Mouse (Mus musculus): ENCODE data around the gene Hoxc9. TPM values are rescaled to one million over a fixed set of nuclear protein-coding genes. Genes with fewer than 3 reads are reported as not detected.

The Hoxc9 gene
- polyA plus RNA-seq, 1 experiment from 2014 or later = not detected

- 0% methylated on average over 2 of the region's 3 CpGs for WGBS (ENCODE audit: insufficient replicate concordance)
- Histone ChIP-seq H3K36me3 (ENCODE audit: control insufficient read depth, insufficient read depth) (no peaks in the 10 kb centered on the region), H3K27me3 (ENCODE audit: control insufficient read depth, insufficient read depth, low read depth, low read length) (peaks cover 89% of the 10 kb centered on the region), H3K4me2 (ENCODE audit: low read depth, low read length) (no peak overlapping the region), H3K27ac (ENCODE audit: low read length) (no peak overlapping the region), H3K4me3 (ENCODE audit: low read depth, low read length) (no peak overlapping the region), H3K9ac (ENCODE audit: low read depth, low read length) (no peak overlapping the region), H3K9me3 (replicated peaks; ENCODE audit: control insufficient read depth, low read length) (no peaks in the 10 kb centered on the region), H3K4me1 (ENCODE audit: control insufficient read depth, low read depth, low read length) (no peaks in the 10 kb centered on the region)
- no peak for ATAC-seq (ENCODE audit: low read depth)
Observed at GRCm38 (mm10) chr15:103032167-103032566, 55.9 kb downstream of the Hoxc9 start.

GRCm38 (mm10) chr15:103032646-103033575, 56.7 kb downstream of the Hoxc9 start:
- H3K27me3 ChIP-seq (ENCODE audit: control insufficient read depth, insufficient read depth, low read depth, low read length) = peaks cover 88% of the 10 kb centered on the region
- no peaks in the 10 kb centered on the region for H3K9me3 ChIP-seq (replicated peaks; ENCODE audit: control insufficient read depth, low read length)

GRCm38 (mm10) chr15:103034043-103034806, 58.0 kb downstream of the Hoxc9 start:
- Histone ChIP-seq H3K4me1 (ENCODE audit: control insufficient read depth, low read depth, low read length) (no peaks in the 10 kb centered on the region), H3K9ac (ENCODE audit: low read depth, low read length) (no peak overlapping the region), H3K4me2 (ENCODE audit: low read depth, low read length) (no peak overlapping the region), H3K36me3 (ENCODE audit: control insufficient read depth, insufficient read depth) (no peaks in the 10 kb centered on the region), H3K9me3 (replicated peaks; ENCODE audit: control insufficient read depth, low read length) (no peaks in the 10 kb centered on the region), H3K27me3 (ENCODE audit: control insufficient read depth, insufficient read depth, low read depth, low read length) (peaks cover 84% of the 10 kb centered on the region), H3K27ac (ENCODE audit: low read length) (no peak overlapping the region), H3K4me3 (ENCODE audit: low read depth, low read length) (no peak overlapping the region)
- no peak for ATAC-seq (ENCODE audit: low read depth)
- WGBS (ENCODE audit: insufficient replicate concordance) = 1% methylated on average over 24 of the region's 24 CpGs

More at GRCm38 (mm10) chr15:103032646-103033575, 56.7 kb downstream of the Hoxc9 start:
- Histone ChIP-seq H3K36me3 (ENCODE audit: control insufficient read depth, insufficient read depth) (no peaks in the 10 kb centered on the region), H3K9ac (ENCODE audit: low read depth, low read length) (no peak overlapping the region), H3K27ac (ENCODE audit: low read length) (no peak overlapping the region), H3K4me3 (ENCODE audit: low read depth, low read length) (no peak overlapping the region), H3K4me2 (ENCODE audit: low read depth, low read length) (no peak overlapping the region), H3K4me1 (ENCODE audit: control insufficient read depth, low read depth, low read length) (no peaks in the 10 kb centered on the region)
- WGBS (ENCODE audit: insufficient replicate concordance) = 4% methylated on average over 26 of the region's 26 CpGs
- no peak for ATAC-seq (ENCODE audit: low read depth)

MicroRNAs encoded within 50 kb of the gene (microRNA counts, 519-probe panel; counts per million panel counts)
- microRNA mmu-miR-615-3p = 60.7 counts per million
- microRNA mmu-miR-615-5p = 60.7 counts per million

Small RNA genes within 50 kb of the gene (microRNA-seq; reads per million reads assigned to microRNA genes)
- gene Mir196a-2 = 8.6 reads per million, percentile 25 among the genes with 10 or more reads in this experiment
- gene Mir615 = 62.5 reads per million, percentile 50 among the genes with 10 or more reads in this experiment

Other genes with a start within 250 kb of the Hoxc9 start
- not detected in 2 replicates for gene Hoxc13, start 55.3 kb upstream of the Hoxc9 start, polyA plus RNA-seq (2015; fragmentation: Nextera tagmentation; extraction: Ambion mirVana)
- gene Hoxc12, start 39.7 kb upstream of the Hoxc9 start, polyA plus RNA-seq (2015; fragmentation: Nextera tagmentation; extraction: Ambion mirVana) = not detected in 2 replicates
- not detected in 2 replicates for gene Hoxc11, start 22.0 kb upstream of the Hoxc9 start, polyA plus RNA-seq (2015; fragmentation: Nextera tagmentation; extraction: Ambion mirVana)
- not detected in 2 replicates for gene Hoxc10, start 9.6 kb upstream of the Hoxc9 start, polyA plus RNA-seq (2015; fragmentation: Nextera tagmentation; extraction: Ambion mirVana)
- gene Hoxc5, start 9.0 kb upstream of the Hoxc9 start, polyA plus RNA-seq (2015; fragmentation: Nextera tagmentation; extraction: Ambion mirVana) = 0.06 and 0.09 TPM in 2 replicates
- gene Hoxc8, start 14.2 kb downstream of the Hoxc9 start, polyA plus RNA-seq (2015; fragmentation: Nextera tagmentation; extraction: Ambion mirVana) = not detected in 2 replicates
- gene Hoxc6, start 21.8 kb downstream of the Hoxc9 start, polyA plus RNA-seq (2015; fragmentation: Nextera tagmentation; extraction: Ambion mirVana) = 0.07 TPM in 1 of 2 replicates, not detected in the other
- gene Hoxc4, start 42.5 kb downstream of the Hoxc9 start, polyA plus RNA-seq (2015; fragmentation: Nextera tagmentation; extraction: Ambion mirVana) = 0.09 and 0.15 TPM in 2 replicates
- 5.1 and 5.8 TPM in 2 replicates for gene Smug1, start 190.7 kb downstream of the Hoxc9 start, polyA plus RNA-seq (2015; fragmentation: Nextera tagmentation; extraction: Ambion mirVana)

Measured in liver, embryonic 16.5 days (tissue).